Mouse (Mus musculus): ENCODE results near the gene Cask. TPM values are rescaled to one million over a fixed set of nuclear protein-coding genes. Genes with fewer than 3 reads are reported as not detected.

Cask gene
- total RNA-seq, 2 experiments from 2014 or later: 26.0 to 32.9 TPM

- DNase-seq (ENCODE audit: low spot score in 2 of 2): no peak
Observed at GRCm38 (mm10) chrX:13472751-13473225, 378.4 kb downstream of the Cask start.

GRCm38 (mm10) chrX:13471925-13472324 is 379.2 kb downstream of the Cask start:
- DNase-seq (ENCODE audit: low spot score in 2 of 2): no peak

GRCm38 (mm10) chrX:13469160-13470116 is 381.7 kb downstream of the Cask start:
- peak in 1 of 2 experiments; percentile 21 for DNase-seq (ENCODE audit: low spot score in 2 of 2)

- DNase-seq (ENCODE audit: low spot score in 2 of 2): no peak
Observed at GRCm38 (mm10) chrX:13467121-13467571, 384.0 kb downstream of the Cask start.

Small RNA genes within 50 kb of the gene (microRNA-seq; reads per million reads assigned to microRNA genes)
- gene Gm25246 (ENCODE audit: borderline number of aligned reads in 2 of 2): 0 reads per million in 2 experiments

Other genes with a start within 250 kb of the Cask start
- 1 to 10 TPM in 1 of 2 experiments, under 1 TPM in 1; 0.73 to 1.6 TPM for gene Gpr34, start 219.3 kb downstream of the Cask start, total RNA-seq (2021)
- gene Gpr82, start 190.0 kb downstream of the Cask start, total RNA-seq (2021): not detected